Mouse (Mus musculus): ENCODE data around the gene Rbm47. TPM values are rescaled to one million over a fixed set of nuclear protein-coding genes. Genes with fewer than 3 reads are reported as not detected.

Gene Rbm47
- total RNA-seq, 1 experiment from 2014 or later, result 82.0 TPM

DNA sequence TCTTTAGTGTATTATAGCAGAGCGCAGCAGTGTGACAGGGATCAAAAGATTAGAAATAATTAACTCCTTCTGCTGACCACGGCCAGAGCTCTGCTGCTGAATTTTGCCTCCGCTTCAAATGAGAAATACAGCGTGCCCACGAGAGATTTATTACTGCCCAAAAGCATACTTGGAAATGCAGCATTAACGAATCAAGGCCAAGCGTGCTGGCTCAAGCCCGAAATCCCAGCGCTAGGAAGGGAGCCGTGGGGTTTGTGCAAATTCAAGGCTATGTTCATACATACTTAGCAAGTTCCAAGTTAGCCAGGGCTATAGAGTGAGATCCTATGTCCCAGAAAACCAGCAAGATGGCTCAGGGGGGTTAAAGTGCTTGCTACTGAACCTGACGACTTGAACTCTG is 47.5 kb downstream of the Rbm47 start:
- peak; percentile 70 for DNase-seq

GRCm38 (mm10) chr5:66124931-66125330 is 48.0 kb downstream of the Rbm47 start:
- peak; percentile 44 for DNase-seq

GRCm38 (mm10) chr5:66124089-66124400 is 48.9 kb downstream of the Rbm47 start:
- DNase-seq, result no peak

- peak; percentile 61 for DNase-seq
Measured at GRCm38 (mm10) chr5:66123295-66124088, 49.4 kb downstream of the Rbm47 start.

DNA sequence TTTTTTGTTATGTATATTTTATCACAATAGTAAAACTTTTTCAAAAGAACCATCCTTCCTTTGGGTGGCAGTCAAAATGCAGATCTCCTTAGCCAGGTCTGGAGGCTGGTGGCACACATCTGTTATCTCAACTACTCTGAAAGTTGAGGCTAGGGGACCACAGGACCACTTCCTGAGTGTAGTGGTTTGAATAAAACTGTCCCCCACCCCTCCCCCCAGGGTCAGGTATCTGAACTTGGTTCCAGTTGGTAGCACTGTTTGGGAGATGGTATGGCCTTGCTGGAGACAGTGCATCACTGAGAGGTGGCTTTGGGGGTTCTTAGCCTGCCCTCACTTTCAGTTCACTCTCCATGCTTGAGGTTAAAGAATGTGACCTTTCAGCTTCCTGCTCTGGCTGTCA is 51.7 kb downstream of the Rbm47 start:
- DNase-seq, result no peak

- no peak for DNase-seq
Measured at GRCm38 (mm10) chr5:66114751-66115150, 58.2 kb downstream of the Rbm47 start.

DNA sequence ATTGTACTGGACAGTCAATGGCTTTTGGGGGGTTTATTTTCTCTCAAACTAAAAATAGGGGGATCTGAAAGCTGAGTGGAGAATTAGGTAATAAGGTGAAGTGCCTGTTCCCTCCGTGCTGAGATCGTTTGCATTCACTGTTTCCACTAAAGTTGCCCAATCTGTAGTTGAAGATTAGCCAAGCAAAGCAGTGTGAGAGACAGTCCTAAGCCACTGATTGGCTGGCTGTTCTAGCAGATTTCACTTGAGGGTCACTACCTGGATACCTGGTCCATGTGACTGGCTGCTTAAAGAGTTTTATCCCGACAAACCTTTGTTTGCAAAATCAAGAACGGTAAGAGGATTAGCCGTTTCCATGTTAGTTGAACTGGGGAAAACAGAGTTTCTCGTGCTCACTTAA is 58.7 kb downstream of the Rbm47 start:
- DNase-seq, result no peak

DNA sequence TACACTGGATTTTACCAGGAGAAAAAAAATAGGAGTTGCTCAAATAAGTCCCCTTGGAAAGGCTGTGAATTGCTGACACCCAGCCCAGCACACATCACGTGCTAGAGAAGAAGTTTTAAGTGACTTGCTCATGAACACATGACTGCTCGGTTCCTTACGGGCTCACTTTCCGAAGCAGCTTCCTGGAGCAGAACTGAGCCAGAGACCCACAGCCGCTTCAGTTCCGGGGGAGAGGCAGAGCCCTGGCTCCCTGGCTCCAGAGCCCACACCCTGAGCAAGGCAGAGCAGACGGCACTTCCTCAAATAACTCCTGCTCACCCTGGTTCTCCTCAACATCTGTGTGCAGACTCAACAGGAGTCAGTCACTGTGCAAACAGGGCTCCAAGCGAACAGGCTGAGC is 60.9 kb downstream of the Rbm47 start:
- DNase-seq, result no peak

DNA sequence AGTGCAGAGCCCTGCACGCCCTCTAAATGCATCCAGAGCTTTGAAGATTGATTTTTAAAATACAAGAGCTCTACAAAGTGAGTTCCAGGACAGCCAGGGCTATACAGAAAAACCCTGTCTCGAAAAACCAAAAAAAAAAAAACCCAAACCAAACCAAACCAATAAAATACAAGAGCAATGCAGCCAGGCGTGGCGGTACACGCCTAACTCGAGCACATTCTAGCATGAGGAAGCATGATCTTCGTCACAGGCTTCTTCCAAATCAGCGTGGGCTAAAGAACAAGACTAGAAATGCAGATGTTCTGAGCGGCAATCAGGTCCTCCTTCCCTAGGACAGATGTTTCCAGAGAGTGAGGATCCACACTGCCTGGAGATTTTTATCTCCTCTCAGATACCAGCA is 66.5 kb downstream of the Rbm47 start:
- DNase-seq, result no peak

DNA sequence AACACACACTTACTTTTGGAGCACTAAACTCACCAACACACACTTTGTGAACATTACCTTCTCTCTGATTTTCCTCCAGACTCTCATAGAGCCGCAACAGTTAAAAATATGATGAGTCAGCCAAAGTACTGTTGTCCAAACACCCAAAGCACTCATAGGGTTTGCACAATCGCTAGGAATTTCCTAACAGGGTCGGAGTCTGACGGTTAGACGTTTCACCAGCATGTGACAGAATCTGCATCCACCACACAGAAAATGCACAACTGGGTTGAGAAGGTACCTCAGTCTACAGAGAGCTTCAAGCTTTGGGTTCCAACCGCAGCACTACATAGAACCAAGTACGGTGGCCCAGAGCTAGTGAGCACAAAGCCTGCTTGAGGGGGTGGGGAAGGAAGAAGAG is 67.0 kb downstream of the Rbm47 start:
- peak; percentile 75 for DNase-seq

GRCm38 (mm10) chr5:66105366-66105765 is 67.6 kb downstream of the Rbm47 start:
- DNase-seq, result no peak

DNA sequence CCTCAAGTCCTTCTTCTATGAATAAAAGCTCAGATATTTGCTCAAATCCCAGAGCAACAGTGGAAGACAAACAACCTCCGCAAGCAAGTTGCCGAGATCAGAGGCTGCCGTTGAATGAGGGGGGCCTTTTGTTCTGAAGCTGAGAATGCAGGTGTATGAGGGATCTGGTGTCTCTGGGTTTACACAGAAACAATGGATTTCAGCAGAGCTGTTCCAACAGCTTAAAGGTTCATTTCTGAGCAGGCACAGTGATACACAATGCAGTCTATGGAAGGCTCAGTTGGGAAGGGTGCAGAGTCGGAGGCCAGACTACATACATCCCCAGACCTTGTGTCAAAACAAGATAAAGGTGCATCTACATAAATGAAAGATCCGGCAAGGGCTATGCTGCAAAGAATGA is 69.5 kb downstream of the Rbm47 start:
- DNase-seq, result no peak

DNA sequence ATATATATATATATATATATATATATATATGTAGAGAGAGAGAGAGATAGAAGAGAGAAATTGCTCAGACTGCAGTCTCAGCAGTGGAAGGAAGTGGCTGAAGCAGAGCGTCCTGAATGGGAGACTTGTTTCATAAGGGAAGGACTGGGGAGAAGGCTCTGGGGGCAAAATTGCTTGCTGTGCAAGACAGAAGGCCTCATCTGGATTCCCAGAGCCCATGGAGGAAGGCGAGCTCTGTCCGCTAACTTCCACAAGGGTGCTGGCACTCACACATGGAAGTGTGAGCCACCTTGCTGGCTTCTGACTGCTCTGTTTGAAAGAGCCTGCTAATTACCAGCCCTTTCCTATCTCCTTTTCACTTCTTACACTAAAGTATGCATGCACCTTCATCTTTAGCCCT is 70.1 kb downstream of the Rbm47 start:
- no peak for DNase-seq

GRCm38 (mm10) chr5:66101577-66101976 is 71.3 kb downstream of the Rbm47 start:
- peak; percentile 77 for DNase-seq

DNA sequence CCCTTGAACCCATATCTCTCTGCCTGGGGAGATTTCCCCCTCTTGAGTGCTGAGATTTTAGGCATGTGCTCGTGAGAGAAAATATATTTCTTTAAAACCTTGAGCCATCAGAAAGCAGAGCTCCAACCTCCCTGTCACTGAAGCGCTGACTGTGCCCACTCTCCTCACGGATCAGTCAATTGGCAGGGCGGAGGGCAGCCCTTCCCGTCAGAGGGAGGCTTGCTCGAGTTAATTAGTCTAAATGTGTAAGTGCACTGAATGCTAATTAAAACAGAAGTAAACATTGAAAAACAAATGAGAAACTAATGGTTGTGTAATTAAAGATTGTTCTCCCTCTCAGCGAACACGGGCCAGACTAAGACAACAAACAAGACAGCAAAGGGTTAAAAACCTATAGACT is 72.6 kb downstream of the Rbm47 start:
- no peak for DNase-seq

GRCm38 (mm10) chr5:66098094-66098871 is 74.6 kb downstream of the Rbm47 start:
- no peak for DNase-seq

- no peak for DNase-seq
Measured at GRCm38 (mm10) chr5:66096081-66096480, 76.8 kb downstream of the Rbm47 start.

- peak; percentile 71 for DNase-seq
Measured at GRCm38 (mm10) chr5:66095166-66095565, 77.8 kb downstream of the Rbm47 start.

DNA sequence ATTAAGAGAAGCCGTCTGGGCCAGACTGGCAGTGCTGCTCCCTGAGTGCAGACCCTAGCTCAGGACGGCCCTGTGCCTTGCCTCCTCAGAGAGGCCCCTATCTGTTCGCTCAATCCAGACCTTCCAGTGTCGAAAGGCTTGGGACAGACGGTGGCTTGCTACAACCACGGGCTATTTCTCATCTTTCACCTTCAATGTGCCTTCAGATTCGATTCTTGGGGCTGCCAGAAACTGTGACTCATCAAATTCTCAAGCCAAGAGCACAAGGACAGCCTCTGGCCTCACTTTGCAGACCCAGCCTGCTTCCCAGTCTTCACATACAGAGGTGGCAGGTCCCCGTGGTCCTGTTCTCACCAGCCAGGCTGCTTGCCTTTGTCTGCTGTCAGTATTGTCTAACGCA is 82.9 kb downstream of the Rbm47 start:
- peak; percentile 82 for DNase-seq

- no peak for DNase-seq
Measured at GRCm38 (mm10) chr5:66089600-66089999, 83.3 kb downstream of the Rbm47 start.

- no peak for DNase-seq
Measured at GRCm38 (mm10) chr5:66088902-66089295, 84.0 kb downstream of the Rbm47 start.

GRCm38 (mm10) chr5:66088247-66088901 is 84.5 kb downstream of the Rbm47 start:
- DNase-seq, result peak; percentile 37

GRCm38 (mm10) chr5:66086952-66087351 is 86.0 kb downstream of the Rbm47 start:
- DNase-seq, result no peak
